Mouse (Mus musculus) embryonic facial prominence, embryonic 14.5 days (tissue): ENCODE data around the gene Pxdc1. TPM values are rescaled to one million over a fixed set of nuclear protein-coding genes. Genes with fewer than 3 reads are reported as not detected.

ENCODE experiments used
- ATAC-seq: fragments of 200-750 bp; cut with Nextera tagmentation; 2 replicates; pipeline ENCODE4 v1.8.0; 2017; ENCODE audit warnings: low read depth, moderate number of reproducible peaks, moderate TSS enrichment
- DNase-seq: peaks from one replicate; pipeline ENCODE4 v3.0.0-alpha.2; 2015; ENCODE audit warnings: low spot score
- H3K27ac ChIP-seq: fragments of 300-500 bp; sonication (generic); replicated peaks from 2 replicates; pipeline ENCODE4 v1.5.1; 2014; ENCODE audit warnings: low read depth, mild to moderate bottlenecking, low read length, moderate library complexity
- H3K27me3 ChIP-seq: fragments of 300-500 bp; sonication (generic); replicated peaks from 2 replicates; pipeline ENCODE4 v1.6.1; 2014; ENCODE audit warnings: low read length; ENCODE audit not compliant: control insufficient read depth, insufficient read depth
- H3K36me3 ChIP-seq: fragments of 300-500 bp; sonication (generic); 2 replicates; pipeline ENCODE4 v1.6.1; 2014; ENCODE audit warnings: low read length, mixed read lengths; ENCODE audit not compliant: control insufficient read depth, insufficient read depth
- H3K4me1 ChIP-seq: fragments of 300-500 bp; sonication (generic); 2 replicates; pipeline ENCODE4 v1.6.1; 2014; ENCODE audit warnings: antibody characterized with exemption, low read length; ENCODE audit not compliant: control insufficient read depth, insufficient read depth
- H3K4me2 ChIP-seq: fragments of 300-500 bp; sonication (generic); 2 replicates; pipeline ENCODE4 v1.6.1; 2014; ENCODE audit warnings: low read depth, mild to moderate bottlenecking, low read length, moderate library complexity, mixed read lengths
- H3K4me3 ChIP-seq: fragments of 300-500 bp; sonication (generic); 2 replicates; pipeline ENCODE4 v1.5.1; 2014; ENCODE audit warnings: low read depth, mild to moderate bottlenecking, low read length
- H3K9ac ChIP-seq: fragments of 300-500 bp; sonication (generic); 2 replicates; pipeline ENCODE4 v1.6.1; 2014; ENCODE audit warnings: low read depth, mild to moderate bottlenecking, low read length, moderate library complexity, mixed read lengths
- H3K9me3 ChIP-seq: fragments of 300-500 bp; sonication (generic); 2 replicates; pipeline ENCODE4 v1.6.1; 2016; ENCODE audit warnings: low read length; ENCODE audit not compliant: control insufficient read depth
- whole genome bisulfite sequencing: fragments of 180-500 bp; shearing (Covaris S2); extraction: QIAGEN DNeasy Blood & Tissue Kit; methylation state at CpG from one replicate; pipeline ENCODE4 v1.1.7; 2014; 5-methylcytosine and 5-hydroxymethylcytosine counted together
- polyA plus RNA-seq: library from polyadenylated mRNA; unstranded; fragments of >200 nt; fragmentation: Nextera tagmentation; extraction: Ambion mirVana; gene quantifications from 2 replicates; pipeline ENCODE4 v1.2.1, GENCODE M21; 2014

Gene Pxdc1
- polyA plus RNA-seq, 1 experiment from 2014 or later = 33.5 TPM

- 93% methylated on average over 1 of the region's 1 CpGs for WGBS
- H3K4me1 ChIP-seq = no peaks in the 10 kb centered on the region
- no peaks in the 10 kb centered on the region for H3K9me3 ChIP-seq
- ATAC-seq (no peak), DNase-seq (no peak)
- H3K36me3 ChIP-seq = no peaks in the 10 kb centered on the region
- no peaks in the 10 kb centered on the region for H3K27me3 ChIP-seq
- H3K4me3 ChIP-seq = no peak overlapping the region
- H3K4me2 ChIP-seq = no peak overlapping the region
- no peak overlapping the region for H3K9ac ChIP-seq
- H3K27ac ChIP-seq = no peak overlapping the region
These were observed 48.9 kb downstream of the Pxdc1 start for GRCm38 (mm10) chr13:34604406-34604805.

GRCm38 (mm10) chr13:34602757-34603156, 50.5 kb downstream of the Pxdc1 start:
- Histone ChIP-seq H3K27ac (no peak overlapping the region), H3K4me2 (no peak overlapping the region), H3K4me3 (no peak overlapping the region), H3K4me1 (no peaks in the 10 kb centered on the region), H3K9ac (no peak overlapping the region), H3K36me3 (no peaks in the 10 kb centered on the region), H3K27me3 (no peaks in the 10 kb centered on the region), H3K9me3 (no peaks in the 10 kb centered on the region)
- WGBS = 72% methylated on average over 2 of the region's 2 CpGs
- ATAC-seq (no peak), DNase-seq (no peak)

GRCm38 (mm10) chr13:34596797-34597196, 56.5 kb downstream of the Pxdc1 start:
- H3K27me3 ChIP-seq = no peaks in the 10 kb centered on the region
- H3K4me1 ChIP-seq = no peaks in the 10 kb centered on the region
- no peak overlapping the region for H3K27ac ChIP-seq
- no peak overlapping the region for H3K9ac ChIP-seq
- DNase-seq = no peak
- no peaks in the 10 kb centered on the region for H3K36me3 ChIP-seq
- no peaks in the 10 kb centered on the region for H3K9me3 ChIP-seq
- H3K4me2 ChIP-seq = no peak overlapping the region
- ATAC-seq = no peak
- H3K4me3 ChIP-seq = no peak overlapping the region

Other genes with a start within 250 kb of the Pxdc1 start
- gene Fam50b, start 81.4 kb upstream of the Pxdc1 start, polyA plus RNA-seq = 0.28 TPM in 1 of 2 replicates, not detected in the other
- gene Prpf4b, start 221.8 kb upstream of the Pxdc1 start, polyA plus RNA-seq = 76.1 and 84.6 TPM in 2 replicates